Mouse (Mus musculus): Measurements from ENCODE around the gene Samsn1. TPM values are rescaled to one million over a fixed set of nuclear protein-coding genes. Genes with fewer than 3 reads are reported as not detected.

The Samsn1 gene
- total RNA-seq, 2 experiments from 2014 or later: 0.11 to 0.23 TPM

DNA sequence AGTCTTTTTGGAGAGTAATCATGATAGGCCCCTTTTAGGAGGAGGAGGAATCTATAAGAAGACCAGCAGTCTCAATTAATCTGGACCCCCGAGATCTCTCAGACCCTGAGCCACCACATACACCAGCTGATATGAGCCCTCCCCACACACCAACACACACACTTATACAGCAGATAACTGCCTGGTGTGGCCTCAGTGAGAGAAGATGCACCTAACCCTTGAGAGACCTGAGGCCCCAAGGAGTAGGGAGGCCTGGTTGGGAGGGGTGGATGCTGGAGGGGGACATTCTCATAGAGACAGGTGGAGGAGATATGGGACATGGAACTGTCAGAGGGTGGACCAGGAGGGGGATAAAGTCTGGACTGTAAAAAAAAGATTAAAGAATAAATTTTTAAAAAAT is 128.6 kb downstream of the Samsn1 start:
- intact Hi-C loops (cut with DNase I): no loop called here
- DNase-seq: no peak
- TF ChIP-seq CTCF (IDR thresholded peaks at IDR 0.05): no peak
- Histone ChIP-seq H3K27ac (no peak overlapping the region), H3K4me3 (no peak overlapping the region)

DNA sequence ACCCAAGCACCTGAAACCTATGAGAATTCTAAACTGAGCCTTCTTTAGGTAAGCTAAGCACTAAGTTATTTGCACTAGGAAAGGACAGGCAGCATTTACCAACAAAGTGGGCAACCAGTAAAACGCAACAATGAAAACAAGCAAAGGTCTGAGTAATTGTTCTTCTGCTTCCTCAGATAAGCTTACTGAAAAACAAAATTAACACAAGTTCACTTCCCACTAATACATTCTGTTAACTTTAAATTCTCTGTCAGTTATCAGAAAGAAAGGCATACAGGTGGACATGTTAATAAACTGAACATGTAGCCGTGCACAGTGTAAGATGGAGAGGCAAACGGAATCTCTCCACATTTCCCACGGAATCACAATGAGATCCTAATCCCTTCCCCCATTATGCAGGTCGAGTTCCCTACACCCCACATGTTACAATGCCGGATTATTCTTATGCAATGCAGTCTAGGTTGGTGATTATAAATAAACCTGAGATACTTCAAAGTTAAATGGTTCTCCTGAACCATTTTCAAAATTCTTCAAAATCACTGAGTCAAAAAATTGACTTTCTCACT is 132.9 kb downstream of the Samsn1 start:
- Histone ChIP-seq H3K27ac (no peak overlapping the region), H3K4me3 (no peak overlapping the region)
- DNase-seq: no peak
- intact Hi-C loops (cut with DNase I): no loop called here
- TF ChIP-seq CTCF (IDR thresholded peaks at IDR 0.05): no peak

DNA sequence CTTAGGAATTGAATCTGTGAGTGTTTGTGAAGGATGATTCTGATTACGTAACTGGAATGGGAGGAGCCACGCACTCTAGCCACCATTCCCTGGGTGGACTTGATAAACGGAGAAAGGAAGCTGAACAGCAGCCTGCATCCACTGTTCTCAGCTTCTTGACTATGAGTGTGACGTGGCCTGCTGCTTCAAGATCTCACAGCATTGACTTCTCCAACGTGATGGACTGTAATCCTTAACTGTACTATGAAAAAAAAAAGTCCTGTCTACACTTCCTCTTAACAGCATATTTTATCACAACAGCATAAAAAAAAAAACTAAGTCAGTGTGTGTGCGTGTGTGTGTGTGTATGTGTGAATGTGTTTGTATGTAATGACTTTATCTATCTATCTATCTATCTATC is 134.9 kb downstream of the Samsn1 start:
- Histone ChIP-seq H3K4me3 (no peak overlapping the region), H3K27ac (no peak overlapping the region)
- intact Hi-C loops (cut with DNase I): no loop called here
- no peak for TF ChIP-seq CTCF (IDR thresholded peaks at IDR 0.05)
- DNase-seq: no peak

DNA sequence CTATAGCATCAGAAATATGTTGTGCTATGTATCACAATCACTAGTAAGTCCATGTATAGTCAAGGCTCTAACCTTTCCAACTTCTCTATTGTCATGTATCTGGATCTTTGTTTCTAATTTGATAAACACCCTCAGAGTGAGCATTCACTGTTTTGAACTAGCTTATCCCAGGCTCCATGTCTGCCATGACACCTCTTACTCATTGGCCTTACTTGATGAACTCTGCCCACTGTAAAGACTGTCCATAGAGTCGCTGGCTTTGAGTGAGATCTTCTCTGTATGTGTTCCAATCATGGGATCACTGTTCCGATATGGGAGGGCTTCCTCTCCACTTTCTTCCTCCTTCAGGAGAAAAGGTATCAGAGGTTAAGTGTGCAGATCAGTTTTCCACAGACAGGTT is 143.2 kb downstream of the Samsn1 start:
- no peak overlapping the region for H3K27ac ChIP-seq
- DNase-seq: no peak
- intact Hi-C loops (cut with DNase I): no loop called here
- no peak overlapping the region for H3K4me3 ChIP-seq
- TF ChIP-seq CTCF (IDR thresholded peaks at IDR 0.05): no peak

DNA sequence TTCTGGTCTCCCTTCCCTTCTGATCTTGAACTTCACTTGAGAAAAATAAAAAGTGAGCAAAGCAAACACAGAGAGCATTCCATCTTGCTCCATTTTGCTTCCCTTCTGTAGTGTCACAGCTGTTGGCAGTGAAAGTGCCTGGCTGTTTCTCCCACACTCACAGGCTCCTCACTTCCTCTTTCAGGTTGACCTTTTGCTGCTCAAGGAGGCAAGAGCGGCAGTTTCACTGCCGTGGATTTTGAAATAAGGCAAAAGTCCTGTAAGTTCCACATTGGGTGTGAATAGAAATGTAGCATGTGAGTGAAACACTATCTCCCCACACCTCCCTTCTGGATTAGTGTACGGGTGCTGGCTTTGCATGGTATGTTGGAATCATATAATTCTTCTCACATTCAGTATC is 144.9 kb downstream of the Samsn1 start:
- intact Hi-C loops (cut with DNase I): no loop called here
- Histone ChIP-seq H3K4me3 (no peak overlapping the region), H3K27ac (no peak overlapping the region)
- DNase-seq: no peak
- TF ChIP-seq CTCF (IDR thresholded peaks at IDR 0.05): no peak

DNA sequence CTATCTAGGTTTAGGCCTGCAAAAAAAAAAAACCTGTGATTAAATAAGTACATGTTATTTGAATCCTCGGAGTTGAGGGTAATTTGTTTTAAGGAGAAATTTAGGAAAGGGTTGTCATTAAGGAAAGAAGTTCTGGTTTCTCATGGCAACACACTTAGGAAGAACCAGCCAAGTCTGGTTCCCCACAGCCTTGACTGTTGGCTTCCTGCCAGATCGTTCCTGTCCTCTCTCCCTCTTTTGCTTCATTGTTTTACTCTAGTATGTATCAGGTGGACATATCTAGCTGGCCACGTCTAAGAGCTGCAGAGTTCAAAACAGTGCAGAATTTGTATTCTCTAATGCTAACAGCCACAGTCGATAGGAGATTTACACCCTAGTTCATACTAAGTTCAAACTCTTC is 146.2 kb downstream of the Samsn1 start:
- TF ChIP-seq CTCF (IDR thresholded peaks at IDR 0.05): no peak
- no peak for DNase-seq
- Histone ChIP-seq H3K4me3 (no peak overlapping the region), H3K27ac (no peak overlapping the region)
- intact Hi-C loops (cut with DNase I): no loop called here

DNA sequence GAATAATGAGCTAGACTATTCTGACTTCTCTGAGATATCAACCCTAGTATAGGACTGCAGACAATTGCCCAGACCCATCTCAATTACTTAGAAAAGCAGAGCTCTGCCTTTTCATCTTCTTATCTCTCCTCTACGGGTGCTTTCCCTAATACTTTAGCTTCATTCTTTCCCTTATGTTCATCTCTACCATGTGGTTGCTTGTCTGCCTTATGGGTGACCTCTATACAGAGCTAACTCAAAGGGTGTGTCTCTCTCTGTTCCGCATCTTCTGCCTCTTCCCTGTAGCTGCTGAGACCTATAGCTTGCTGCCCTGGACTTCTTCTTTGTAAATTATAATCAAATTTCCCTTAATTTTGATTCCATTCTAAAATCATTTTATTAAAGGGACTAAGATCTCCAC is 147.6 kb downstream of the Samsn1 start:
- no peak for TF ChIP-seq CTCF (IDR thresholded peaks at IDR 0.05)
- H3K27ac ChIP-seq: no peak overlapping the region
- no peak overlapping the region for H3K4me3 ChIP-seq
- DNase-seq: no peak
- intact Hi-C loops (cut with DNase I): no loop called here

DNA sequence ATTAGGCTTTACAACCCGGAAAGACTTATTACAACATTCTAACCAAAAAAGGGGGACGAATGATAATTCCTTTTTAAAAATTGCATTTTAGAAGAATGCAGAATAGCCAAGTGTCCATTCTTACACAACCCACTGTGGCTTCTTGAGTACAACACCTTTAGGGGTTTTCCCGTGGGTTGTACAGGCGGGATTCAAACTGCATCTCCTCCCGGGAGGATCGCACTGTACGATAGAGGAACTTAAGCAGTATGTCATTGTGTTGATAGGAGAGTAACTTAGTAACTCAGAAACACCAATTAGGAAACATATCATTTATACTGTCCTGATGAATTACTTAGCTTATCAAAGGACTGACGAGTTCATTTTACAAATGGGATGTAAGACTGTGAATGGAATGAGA is 149.8 kb downstream of the Samsn1 start:
- Histone ChIP-seq H3K4me3 (no peak overlapping the region), H3K27ac (no peak overlapping the region)
- intact Hi-C loops (cut with DNase I): no loop called here
- DNase-seq: no peak
- no peak for TF ChIP-seq CTCF (IDR thresholded peaks at IDR 0.05)

DNA sequence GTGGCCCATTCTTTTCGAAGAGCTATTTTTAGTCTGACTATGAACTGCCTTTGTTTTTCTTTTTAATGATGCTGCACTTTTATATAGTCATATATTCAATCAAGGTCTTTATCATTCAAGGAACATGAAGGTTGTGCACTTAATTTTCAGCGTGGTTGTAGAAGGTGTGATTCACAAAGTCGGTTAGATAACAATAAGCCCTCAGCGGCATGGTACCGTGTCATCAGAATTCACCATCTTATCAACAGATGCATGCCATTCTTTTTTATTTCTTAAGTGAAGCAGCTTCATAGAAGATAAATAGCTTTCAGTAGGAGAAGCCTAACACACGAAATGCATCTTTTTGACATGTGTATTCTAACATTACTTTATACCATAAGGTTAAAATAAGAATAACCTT is 154.7 kb downstream of the Samsn1 start:
- Histone ChIP-seq H3K4me3 (no peak overlapping the region), H3K27ac (no peak overlapping the region)
- no peak for DNase-seq
- TF ChIP-seq CTCF (IDR thresholded peaks at IDR 0.05): no peak
- intact Hi-C loops (cut with DNase I): no loop called here

DNA sequence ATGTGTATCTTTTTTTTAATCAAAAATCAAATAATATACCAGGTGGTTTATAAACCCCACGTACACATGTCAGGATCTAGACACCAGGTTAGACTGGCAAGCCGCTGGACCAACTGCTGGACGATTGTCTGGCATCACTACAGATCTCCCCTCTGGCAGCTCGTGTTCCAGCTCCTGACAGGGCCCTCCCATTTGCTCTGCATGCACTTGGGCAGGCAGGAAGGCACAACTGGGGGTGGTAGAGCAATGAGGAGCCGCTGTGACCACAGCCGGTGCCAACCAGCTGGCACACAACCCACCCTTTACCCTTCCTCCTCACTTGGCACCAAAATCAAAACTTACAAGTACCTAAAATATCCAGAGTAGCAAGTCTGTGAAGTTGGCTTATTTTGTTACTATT is 156.6 kb downstream of the Samsn1 start:
- no peak for TF ChIP-seq CTCF (IDR thresholded peaks at IDR 0.05)
- no peak for DNase-seq
- Histone ChIP-seq H3K27ac (no peak overlapping the region), H3K4me3 (no peak overlapping the region)
- intact Hi-C loops (cut with DNase I): no loop called here

DNA sequence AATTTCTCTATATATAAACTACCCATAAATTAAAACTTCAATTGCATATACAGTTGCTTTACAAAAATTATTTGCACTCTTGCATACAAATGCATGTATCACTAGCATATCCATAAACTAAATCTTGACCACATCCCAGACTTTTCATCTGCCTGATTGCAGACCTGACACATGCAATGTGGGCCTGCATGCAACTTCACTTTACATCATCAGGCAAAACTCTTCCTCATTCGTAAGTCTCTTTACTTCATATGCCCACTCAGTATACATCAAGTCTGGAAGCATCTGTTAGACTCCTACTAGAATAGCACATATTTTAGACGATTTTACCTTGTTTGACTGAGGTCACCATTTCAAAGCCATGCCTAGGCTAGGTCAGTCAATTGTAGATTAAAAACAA is 157.4 kb downstream of the Samsn1 start:
- no peak for DNase-seq
- TF ChIP-seq CTCF (IDR thresholded peaks at IDR 0.05): no peak
- intact Hi-C loops (cut with DNase I): no loop called here
- H3K27ac ChIP-seq: no peak overlapping the region
- no peak overlapping the region for H3K4me3 ChIP-seq

DNA sequence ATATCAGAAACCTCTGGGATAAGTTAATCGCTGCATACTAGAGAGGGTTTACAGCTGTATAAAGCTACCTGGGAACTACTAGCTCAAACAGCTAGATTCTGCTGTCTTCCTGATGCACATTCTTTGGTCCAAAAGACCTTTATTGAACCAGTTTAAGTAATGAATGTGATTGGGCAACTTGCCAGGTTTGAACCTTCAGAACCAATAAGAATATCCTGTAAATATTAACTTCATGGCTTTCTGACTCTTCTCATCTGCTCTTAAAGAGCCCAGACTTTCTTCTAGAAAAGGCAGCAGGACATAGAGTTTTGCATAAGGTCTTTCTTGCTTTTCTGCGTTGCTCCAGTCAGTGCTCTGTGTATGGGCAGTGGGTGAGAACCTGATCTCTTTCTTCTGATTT is 165.7 kb downstream of the Samsn1 start:
- intact Hi-C loops (cut with DNase I): no loop called here
- DNase-seq: no peak
- no peak for TF ChIP-seq CTCF (IDR thresholded peaks at IDR 0.05)
- no peak overlapping the region for H3K4me3 ChIP-seq
- H3K27ac ChIP-seq: no peak overlapping the region

DNA sequence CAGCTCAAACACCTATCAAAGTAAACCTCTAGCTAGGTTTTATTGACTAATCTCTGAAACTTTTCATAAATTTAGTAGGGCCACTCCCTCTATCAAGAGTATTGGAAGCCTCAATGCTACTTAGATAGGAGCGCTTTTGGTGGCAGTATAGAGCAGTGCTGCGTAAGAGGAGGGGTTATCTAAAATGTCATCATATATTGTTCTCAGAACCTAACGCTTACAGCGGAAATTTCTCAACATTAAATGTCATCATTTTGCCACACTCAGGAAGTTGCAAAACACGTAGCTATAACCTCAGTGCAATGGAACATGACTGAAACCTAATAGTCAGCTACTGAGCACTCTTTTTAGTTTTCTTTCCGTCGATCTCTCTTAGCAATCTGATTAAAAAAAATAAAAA is 166.7 kb downstream of the Samsn1 start:
- DNase-seq: no peak
- no peak for TF ChIP-seq CTCF (IDR thresholded peaks at IDR 0.05)
- no peak overlapping the region for H3K4me3 ChIP-seq
- H3K27ac ChIP-seq: no peak overlapping the region
- intact Hi-C loops (cut with DNase I): no loop called here

DNA sequence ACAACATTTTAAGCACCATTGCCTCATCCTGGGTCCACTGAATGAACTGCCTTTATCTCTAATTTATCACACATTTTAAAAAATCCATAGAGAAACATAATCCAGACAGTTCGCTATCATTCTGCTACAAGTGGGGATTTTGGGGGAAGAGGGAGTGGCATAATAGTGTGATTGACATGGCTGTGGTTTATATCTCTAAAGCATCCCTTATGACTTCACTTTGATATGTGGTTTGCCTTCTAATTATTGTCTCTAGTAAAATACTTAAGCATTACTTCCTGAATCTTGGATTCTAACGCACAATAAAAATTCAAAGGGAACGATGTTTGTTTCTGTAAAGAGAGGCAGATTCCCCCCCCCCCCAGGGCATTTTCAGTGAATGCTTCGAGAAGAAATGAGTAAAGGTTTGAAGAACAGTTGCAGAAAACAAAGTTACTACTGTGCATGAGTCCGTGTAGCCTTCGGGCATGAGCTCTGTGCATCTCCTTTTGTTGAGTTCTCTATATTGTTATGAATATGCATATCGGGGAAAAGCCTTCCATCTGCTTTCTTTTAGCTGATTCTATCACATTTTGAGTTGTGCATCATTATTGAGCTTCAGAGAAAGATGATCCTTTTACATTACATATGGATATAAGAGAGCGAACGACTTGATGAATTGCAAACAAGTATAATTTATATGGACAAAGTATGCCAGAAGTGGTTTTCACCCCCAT is 168.4 kb downstream of the Samsn1 start:
- Histone ChIP-seq H3K4me3 (no peak overlapping the region), H3K27ac (no peak overlapping the region)
- TF ChIP-seq CTCF (IDR thresholded peaks at IDR 0.05): no peak
- DNase-seq: no peak
- intact Hi-C loops (cut with DNase I): no loop called here
